Mouse (Mus musculus) spleen, adult 12 weeks (tissue): ENCODE measurements around the gene Creb1.

Source experiments
- DNase-seq: peaks from one replicate; pipeline ENCODE4 v3.0.0; 2022; ENCODE audit warnings: low spot score

Gene Creb1

DNA sequence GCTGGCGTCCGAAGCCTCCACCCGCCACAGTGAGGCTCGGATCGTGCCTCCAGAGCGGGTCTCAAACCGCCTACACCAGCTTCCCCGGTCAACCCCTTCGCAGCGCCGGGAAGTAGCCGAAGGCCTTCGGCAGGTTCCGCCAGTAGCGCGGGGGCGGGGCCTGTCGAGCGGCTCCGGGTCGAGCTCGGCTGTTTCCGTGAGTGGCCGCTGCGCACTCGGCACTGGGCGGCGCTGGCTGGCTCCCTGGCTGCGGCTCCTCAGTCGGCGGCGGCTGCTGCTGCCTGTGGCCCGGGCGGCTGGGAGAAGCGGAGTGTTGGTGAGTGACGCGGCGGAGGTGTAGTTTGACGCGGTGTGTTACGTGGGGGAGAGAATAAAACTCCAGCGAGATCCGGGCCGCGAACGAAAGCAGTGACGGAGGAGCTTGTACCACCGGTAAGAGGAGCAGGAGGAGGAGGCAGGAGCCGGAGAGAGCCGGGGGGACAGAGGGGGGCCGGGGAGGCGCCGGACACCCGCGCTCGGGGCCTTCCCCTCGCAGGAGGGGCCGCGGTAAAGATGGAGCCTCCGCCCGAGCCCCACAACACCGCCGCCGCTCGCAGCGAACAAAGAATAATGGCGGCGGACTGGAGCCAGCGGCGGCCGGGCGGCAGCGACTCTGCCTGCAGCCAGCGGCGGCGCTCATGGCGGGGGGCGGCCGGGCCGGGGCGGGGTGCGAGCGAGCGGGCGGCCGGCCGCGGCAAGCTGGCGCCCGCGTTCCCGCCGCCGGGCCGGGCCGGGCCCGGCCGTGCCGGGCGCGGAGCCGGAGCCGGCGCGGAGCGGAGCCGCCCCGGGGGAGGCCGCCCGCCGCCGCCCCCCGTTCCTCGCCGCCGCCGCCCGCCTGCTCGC lies at the start of gene Creb1:
Gene Creb1 (plus strand): TSS at position 57 of the 882 bp plus-strand sequence.
- DNase-seq, result peak; percentile 96

DNA sequence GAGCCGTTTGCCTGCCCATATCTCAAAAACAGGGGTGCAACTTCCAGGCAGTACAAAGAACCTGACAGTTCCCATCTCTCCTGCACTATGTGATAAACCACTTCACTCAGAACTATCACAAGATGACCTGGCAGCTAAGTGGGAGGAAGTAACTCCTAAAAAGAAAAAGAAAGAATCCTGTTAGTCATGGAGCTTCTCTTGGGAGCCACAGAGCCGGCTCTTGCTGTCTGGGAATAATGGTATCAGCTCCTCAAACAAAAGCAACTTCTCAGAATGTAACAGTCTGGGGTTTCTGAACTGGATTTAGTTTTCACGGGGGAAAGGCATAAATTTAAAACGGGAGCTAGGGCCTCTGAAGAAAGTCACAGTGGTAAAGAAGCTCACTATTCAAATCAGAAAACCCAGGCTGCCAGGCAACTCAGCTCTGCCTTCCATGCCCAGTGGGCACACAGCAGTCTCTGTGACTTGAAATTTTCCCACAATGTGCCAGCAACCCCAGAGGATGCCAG lies 43.9 kb upstream of the Creb1 start:
- DNase-seq, result no peak

DNA sequence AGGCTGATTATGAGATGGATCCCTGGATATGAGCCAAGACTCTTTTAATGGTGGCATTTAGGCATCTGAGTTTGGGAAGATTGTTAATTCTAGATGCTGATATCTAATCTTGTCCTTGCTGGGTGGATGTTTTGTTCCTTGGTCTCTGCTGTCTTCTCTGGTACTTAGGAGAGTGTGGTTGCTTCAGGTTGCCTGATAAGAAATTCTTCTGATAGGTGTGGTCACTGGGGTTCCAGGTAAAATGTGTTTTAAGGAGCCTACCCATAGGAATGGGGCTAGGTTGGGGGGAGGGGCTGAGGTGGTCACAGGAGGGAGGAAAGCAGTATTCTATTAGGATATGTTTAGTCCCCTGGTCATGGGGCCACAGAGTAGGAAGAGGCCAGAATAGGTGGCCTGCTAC lies 35.6 kb upstream of the Creb1 start:
- DNase-seq, result no peak

DNA sequence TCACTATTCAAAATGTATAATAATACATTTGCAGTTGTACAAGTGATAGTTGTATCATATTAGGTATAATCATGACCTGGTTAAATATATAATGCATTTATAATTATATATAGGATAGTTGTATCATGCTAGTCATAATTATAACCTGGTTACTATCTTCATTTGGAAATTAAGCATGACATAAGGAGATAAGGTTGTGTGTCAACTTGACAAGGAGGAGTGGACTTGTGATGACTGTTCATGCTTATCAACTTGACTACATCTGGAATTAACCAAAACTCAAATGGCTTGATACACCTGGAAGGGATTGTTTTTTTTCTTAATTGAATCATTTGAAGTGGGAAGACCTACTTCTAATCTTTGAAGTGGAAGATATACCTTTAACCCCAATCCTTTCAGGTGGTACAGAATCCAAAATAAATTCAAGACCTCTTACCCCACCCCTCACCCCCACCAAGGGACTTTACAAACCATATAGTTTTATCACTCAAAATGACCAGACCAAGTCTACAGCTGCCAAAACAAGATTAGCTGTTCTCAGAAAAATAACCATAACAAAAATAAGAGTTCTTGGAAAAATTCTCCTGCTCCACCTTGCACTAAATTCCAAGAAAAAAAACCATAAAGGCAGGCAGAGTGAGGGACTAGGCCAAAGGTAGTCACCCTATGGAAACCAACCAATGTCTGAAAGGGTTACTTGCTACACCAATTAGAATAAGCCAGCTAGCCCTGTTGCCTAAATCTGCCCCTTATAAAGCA lies 30.9 kb upstream of the Creb1 start:
- DNase-seq, result no peak

DNA sequence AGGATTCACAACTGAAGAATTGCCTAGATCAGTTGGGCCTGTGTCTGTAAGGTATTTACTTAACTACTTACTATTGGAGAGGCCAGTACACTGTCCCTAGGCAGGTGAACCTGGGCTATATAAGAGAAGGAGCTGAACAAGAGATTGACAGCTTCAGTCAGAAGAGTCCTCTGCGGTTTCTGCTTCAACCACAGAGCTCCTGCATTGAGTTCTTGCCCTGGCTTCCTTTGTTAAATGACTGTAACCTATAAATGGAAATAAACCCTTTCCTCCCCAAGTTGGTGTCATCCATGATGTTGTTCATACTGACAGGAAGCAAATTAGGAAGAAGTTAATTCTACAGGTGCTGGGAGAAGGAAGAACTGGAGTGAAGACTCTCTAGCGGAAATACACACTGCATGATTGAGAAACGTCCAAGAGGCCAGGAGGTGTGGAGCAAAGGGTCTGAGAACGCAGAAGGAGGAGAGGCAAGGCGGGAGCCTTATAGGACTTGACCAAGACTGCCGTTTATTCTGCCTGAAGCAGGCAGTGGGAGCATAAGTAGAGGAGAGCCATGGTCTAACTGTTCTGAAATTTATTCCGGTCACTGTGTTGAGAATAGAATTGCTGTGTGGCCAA lies 23.9 kb upstream of the Creb1 start:
- no peak for DNase-seq

DNA sequence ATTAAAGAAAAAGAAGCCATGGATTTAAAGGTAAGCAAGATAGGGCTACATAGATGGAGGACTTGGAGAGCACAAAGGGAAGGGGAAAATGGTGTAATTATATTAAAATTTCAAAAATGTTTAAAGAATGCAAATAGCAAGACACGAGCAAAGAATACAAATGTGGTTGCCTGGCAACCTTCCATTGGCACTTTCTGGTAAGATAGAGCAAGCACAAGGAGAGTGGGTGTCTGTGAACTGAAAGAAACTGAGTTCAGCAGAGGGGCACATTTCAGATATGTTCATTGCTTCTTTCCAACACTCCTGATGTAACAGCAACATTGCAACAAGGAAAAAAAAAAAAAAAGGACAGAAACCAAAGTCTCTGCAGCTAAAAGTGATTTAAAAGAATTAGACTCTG lies 22.8 kb upstream of the Creb1 start:
- no peak for DNase-seq

DNA sequence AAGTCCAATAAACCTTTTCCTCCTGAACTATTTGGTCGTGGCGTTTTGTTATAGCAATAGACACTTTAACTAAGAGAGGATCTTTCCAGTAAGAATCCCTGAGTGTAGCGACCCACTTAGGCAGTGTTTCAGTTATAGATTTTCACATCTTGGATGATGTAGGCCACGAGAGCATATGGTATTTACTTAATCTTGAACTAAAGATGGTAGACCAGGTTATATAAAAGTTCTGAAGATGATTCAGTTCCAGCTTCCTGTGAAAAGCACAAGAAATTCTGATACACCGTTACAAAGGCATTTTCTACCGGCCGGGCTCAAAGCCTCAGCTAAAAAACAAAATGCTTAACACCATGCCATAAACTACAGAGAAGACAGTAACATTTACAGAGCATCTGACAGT lies 18.3 kb upstream of the Creb1 start:
- DNase-seq, result no peak

DNA sequence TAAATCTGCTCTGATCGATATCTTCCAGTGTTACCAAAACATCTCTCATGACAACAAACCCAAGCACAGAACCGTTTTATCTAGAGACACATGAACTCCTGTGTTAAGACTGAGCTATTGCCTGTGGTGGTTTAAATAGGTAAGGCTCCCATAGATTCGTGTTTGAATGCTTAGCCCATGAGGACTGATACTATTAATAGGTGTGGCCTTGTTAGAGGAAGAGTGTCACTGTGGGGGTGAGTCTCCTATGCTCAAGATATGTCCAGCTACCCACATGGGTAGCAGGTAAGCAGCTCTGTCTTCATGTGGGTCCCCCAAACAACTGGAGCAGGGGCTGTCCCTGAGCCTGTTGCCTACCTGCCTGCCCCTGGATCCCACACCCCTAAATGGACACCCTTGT lies 15.9 kb upstream of the Creb1 start:
- DNase-seq, result no peak

DNA sequence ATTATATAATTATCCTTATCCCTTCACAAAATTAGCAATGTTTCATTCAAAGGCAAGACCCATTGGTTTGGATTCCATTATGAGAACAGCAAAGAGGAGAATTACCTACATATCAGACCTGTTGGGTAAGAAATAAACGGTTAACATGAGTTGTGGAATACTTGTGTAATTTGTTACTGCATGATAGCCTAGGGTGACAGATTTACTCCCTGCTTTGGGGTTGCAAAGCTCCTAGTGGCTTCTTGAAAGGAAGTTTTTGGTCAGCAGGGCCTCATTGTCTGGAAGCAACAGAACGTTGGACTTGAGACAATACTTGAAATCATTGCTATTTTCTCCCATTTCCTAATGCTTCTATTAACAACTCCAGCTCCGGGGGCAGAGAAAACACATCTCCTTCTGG lies 14.0 kb upstream of the Creb1 start:
- no peak for DNase-seq

DNA sequence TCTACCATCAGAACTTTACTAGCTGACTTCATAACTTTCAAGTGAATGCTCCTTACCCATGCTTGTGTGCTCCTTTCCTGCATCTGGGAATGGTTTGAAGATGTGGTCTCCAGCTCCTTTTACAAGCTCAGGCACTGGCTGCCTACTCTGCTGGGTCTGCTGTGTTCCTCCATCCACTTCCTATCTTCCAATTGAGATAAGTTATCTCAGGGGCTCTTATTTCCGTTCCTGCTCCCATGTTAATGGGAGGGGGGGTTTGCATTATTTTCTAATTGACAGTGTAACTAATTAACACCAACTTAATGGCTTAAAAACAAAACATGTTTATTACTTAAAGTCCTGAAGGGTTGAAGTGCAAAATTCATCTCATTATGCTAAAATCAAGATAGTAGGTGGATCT lies 13.1 kb upstream of the Creb1 start:
- no peak for DNase-seq

DNA sequence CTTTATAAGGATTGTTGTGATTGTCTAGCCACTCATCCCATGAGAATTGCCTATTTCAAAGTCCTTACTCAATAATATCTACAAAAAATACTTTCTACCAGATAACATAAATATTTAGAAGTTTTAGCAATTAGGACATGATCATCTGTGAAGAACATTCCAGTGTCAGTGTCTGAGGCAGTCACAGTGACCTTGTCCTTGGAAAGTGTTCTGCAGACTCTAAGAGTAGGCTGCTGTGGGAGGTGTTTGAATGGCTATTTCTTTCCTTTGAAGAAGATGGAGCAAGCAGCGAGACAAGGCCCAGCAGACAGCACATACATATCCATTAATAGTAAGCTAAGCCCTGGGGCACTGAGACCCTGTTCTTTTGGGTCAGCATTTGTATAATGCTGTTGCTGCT lies 12.5 kb upstream of the Creb1 start:
- DNase-seq, result no peak

DNA sequence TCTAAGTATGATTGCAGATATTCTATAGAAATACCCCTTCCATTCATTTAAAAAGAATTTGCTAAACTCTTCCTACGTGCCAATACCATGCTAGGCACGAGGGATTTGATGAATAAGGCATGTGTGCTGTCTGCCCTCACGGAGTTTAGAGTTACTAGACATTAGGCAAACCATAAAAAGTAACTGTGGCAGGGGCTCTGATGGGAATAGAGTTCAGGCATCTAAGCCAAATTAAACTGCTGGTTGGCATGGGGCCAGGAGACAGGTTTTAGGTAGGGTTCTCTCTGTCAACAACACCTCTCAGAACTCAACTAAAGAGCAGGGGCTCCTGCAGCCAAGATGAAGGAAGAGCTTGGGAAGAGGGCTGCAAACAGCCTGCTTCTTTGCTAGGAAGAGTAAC lies 10.7 kb upstream of the Creb1 start:
- DNase-seq, result no peak

DNA sequence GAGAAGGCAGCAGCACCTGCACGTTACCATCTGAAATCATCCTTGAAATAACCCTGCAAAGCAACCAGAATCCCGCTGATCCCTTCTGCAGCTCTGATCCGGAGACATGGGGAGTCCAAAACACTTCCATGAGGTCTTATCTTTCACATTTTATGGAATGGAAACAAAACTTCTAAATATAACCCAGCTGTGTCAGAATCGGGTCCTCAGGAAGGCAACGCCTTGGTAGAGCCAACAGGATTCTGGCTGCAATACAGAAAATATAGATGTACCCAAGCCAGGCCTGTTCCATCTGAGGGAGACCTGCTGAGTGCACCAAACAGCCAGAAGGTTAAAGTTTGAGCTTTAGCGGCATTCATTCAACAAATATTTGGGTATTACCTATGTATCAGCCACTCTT lies 9.8 kb upstream of the Creb1 start:
- DNase-seq, result no peak

DNA sequence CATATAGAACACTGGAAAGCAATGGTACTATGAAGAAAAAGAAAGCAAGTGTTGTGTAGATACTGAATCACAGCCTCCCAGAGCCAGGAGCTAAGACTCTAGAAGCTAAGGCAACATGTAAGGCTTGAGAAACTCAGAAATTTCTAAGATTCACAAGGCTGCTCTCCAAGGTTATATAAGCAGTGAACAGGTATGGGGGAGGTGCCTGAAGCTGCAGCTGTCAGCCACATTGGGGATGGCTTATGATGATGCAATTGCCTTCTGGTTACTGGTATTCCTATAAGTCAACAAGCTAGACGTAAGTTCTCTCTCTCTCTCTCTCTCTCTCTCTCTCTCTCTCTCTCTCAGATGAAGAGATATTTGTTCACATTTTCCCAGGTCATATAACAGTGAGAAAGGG lies 9.3 kb upstream of the Creb1 start:
- no peak for DNase-seq

DNA sequence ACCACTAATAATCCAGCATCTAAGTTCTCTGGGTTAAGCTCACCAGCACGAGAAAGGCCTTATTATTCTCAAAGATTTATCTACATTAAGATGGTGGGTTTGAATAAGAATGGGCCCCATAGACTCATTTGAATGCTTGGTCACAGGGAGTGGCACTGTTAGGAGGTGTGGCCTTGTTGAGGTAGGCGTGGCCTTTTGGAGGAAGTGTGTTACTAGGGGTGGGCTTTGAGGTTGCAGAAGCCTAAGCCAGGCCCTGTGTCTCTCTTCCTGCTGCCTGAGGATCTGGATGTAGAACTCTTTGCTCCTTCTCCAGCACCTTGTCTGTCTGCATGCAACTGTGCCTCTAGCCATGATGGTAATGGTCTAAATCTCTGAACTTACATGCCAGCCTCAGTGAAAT lies 7.8 kb upstream of the Creb1 start:
- no peak for DNase-seq

DNA sequence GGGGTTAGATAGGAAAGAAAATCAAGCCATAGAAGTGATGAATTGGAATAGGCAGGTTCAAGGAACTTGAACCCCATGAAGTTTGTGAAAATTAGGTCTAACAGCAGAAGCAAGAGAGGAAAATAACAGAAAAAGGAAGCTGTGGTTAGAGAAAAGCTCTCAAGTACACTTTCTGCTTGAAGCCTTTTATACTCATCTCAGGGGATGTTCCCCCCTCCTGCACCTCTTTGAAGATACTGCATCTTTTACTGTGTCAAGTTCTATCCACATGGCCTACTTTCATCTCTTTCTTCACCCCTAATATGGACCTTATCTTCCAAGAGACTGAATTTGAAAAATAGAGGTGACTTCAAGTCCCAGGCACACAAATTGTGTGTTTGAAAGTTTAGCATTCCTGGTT lies 4.8 kb upstream of the Creb1 start:
- DNase-seq, result no peak

DNA sequence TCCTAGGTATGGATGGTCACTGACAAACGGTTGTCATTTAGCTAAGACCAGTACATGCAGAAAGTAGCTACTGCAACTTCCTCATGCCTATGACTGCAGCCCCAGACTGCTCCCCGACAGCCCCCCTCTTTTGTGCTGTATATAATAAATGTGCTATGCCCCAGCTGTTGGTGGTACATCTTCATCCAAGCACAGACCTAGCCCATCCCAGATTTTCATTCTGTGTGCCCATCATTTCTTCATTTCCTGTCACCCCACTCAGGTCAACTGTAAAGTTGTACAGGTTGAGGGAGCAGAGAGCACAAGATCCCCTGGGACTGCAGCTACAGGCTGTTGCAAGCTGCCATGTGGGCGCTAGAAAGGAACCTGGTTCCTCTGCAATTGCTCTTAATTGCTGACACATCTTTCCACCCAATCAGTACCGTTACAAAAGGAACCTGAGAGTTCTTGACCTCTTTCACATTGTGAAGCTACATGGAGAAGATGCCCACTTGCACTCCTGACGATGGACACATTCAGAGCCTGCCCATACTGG lies 2.6 kb upstream of the Creb1 start:
- no peak for DNase-seq

DNA sequence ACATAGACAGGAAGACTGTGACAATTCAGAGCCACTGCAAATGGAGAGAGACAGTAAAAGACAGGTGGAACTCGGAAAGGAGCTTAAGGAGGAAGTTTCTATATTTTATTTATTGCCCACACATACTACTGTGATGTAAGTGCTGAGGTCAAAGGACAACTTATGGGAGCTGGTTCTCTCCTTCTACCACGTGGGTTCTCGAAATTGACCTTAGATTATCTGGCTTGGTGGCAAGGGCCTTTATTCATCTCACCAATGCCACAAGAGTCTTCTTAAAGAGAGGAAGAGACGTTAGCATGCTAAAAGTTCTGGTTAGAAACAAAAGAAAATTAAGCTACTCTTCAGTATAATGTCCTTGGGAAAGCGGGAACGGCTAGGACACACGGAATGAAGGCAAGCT lies 897 bp upstream of the Creb1 start:
- DNase-seq, result no peak

DNA sequence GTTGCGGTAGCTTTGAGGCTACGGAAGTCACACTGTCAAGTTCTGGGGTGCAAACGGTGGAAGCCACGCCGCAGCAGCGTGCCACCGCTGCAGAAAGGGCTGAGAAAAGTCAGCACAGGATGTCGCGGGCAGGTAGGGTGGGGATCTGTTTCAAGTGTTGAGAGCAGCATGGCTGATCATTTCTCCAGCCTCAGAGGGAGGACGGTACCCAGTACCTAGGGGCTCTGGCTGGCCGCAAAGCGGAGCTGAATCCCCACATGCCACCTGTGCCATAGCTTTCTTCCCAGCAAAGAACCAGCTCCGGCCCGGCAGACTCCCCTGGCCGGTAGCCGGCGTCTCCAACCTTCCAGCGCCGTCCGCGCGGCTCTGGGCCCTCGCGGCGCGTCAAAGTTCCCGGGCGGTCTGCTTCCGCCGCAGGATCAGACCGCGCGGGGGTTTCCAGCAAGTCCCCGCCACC lies 350 bp upstream of the Creb1 start:
- DNase-seq, result no peak

DNA sequence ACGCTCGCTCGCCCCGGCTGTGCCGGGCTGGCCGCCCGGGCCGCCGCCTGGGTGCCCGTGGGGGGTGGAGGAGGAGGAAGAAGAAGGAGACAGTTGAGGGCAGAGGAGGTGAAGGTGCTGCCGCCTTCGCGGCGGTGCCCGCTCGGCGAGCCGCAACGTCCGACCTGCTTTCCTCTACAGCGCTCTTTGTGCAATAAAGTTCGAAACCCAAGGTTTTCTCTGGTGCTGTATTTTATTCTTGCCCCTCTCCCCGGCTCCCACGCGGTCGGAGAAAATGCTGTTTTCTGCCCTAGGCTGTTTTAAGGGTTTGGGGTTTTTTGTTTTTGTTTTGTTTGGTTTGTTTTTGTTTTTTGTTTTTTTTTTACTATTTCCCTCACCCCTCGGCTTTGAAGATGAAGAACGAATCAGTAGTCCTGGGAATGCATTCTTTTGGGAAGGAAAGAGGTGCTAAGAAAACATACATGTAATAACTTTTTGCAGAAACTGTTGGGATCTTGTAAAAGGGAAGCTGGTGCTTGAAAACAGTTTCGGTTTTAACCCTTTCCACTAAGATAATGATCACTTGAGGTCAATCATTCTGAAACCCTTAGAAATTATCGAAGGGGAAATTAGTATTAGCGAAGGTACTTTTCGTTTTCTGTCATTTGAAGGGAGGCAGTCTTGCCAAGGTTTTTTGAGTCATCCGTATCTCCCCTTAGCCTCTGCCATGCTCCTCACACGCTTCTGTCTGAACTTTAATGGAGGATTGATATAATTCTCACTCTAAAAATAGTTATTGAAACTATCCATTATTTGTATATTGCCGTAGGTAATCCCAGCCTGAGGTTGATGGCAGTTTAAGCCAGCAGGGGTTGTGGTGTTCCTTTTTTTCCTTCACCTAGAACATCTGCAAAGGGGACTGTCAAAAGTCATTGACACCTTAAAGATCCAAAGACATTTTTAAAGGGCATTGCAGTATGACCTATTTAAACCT lies 1.3 kb downstream of the Creb1 start:
- peak; percentile 52 for DNase-seq

DNA sequence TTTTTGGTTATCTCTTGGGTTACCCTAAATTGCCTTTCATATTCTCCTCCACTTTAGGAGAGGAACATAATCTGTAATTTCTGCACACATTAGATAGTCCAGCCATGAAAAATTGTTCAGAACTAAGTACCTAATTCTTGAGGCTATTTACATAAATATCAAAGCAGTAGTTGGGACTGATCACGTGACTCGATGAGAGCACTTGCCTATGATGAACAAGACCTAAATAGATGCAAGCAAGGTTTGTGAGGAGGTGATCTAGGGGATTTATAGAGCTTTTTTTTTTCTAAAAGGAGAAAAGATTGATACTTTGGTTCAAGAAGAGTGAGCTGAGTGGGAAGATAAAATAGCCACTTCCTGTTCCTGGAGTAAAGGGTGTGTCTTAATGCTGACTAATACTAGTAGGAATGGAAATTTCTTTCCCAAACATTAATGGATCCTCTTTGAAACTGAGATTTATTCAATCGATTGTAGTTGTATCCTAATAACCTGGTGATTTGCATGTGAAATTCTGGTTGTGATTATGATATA lies 6.5 kb downstream of the Creb1 start:
- DNase-seq, result no peak
